Mouse (Mus musculus) retina, embryonic 14.5 days (tissue): Measurements from ENCODE around the gene Fbxl17.
A peak's percentile ranks its signal among the peaks of the same experiment; 100 is the strongest.

Experiments used
- DNase-seq: peaks from one replicate; pipeline ENCODE4 v3.0.0-alpha.2; 2015; ENCODE audit warnings: low spot score

Gene Fbxl17

DNA sequence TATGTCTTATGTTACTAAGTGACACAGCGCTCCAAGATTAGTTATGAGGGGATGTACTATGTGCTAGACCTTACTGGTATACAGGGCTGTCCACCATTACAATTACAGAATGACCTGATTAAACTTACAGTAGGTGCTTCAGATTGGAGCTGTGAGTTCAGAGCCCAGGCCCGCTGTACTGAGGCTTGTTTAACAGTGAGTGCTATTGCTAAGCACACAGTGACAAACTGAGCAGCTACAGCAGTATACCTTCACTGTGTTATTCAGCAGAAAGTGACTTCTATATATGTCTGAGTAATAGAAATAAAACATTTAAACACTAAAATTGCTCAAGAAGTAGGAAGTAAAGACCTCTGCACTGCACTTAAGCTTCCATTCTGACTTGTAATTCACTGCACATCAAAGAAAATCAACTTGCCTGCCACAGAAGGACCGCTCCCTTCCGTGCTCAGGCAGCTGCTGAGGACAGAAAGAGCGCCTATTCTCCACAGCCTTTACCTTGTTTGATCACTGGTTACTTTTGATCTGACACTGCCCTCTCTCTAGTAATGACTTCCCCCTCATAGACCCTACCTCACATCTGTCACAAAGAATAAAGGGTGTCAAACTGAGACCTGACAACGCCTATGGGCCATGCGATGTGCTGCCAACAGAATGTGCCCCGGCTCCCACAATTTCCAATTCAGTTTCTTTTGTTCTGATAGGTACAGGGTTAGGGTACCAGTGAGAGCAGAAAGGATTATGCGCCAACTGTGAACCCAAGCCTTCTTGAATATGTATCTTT lies 39.9 kb downstream of the Fbxl17 start:
- no peak for DNase-seq

DNA sequence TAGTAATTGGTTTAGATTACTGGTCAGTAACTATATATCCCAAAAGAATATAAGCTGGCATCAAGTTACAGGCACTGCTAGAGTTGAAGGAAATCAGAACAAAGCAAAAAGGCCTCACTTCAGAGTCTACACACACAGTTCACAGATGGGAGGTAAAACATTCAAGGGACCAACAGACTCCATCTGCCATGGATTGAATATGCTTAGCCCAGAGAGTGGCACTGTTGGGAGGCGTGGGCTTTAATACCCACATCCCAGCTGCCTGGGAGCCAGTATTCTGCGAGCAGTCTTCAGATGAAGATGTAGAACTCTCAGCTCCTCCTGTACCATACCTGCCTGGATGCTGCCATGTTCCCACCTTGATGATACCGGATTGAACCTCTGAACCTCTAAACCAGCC lies 41.8 kb downstream of the Fbxl17 start:
- no peak for DNase-seq

- no peak for DNase-seq
These were observed 48.4 kb downstream of the Fbxl17 start for GRCm38 (mm10) chr17:63451311-63452006.

DNA sequence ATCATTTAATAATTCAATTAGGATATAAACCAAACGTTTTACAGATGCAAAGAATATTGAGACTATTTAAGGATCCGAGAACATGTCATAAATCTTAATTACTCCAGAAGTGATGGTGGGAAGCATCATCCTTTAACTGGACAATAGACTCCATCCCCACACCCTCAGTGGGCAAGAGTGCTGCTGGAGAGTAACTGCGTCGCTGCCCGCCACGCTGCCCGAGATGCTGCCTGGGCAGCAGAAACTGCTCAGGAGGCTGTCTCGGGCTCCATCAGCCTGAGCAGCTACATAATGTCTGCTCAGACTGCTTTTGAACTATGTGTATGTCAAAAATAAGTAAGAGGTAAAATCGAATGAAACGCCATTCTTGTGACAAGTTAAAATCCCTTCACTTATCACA lies 52.1 kb downstream of the Fbxl17 start:
- no peak for DNase-seq

GRCm38 (mm10) chr17:63446971-63447679 lies 52.7 kb downstream of the Fbxl17 start:
- peak; percentile 16 for DNase-seq

GRCm38 (mm10) chr17:63445212-63445611 lies 54.6 kb downstream of the Fbxl17 start:
- DNase-seq, result no peak

GRCm38 (mm10) chr17:63437424-63437823 lies 62.4 kb downstream of the Fbxl17 start:
- DNase-seq, result no peak

DNA sequence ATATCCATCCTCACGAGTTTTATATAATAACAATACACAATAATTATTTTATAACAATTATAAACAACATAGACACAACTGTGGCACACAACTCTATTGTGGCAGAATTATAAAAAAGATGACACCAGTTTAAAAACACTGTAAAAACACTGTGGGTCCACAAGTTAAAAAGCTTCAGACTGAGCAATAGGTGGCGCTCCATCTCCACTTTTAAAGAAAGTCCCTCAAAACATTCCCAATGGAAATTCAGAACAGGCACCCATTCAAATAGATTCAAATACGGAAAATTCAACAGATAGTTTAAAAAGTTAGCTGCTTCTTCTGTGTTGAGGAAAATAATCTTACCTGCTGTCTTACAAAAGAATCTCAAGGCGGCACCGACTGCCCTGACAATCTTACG lies 65.7 kb downstream of the Fbxl17 start:
- DNase-seq, result peak; percentile 71

GRCm38 (mm10) chr17:63431650-63432049 lies 68.2 kb downstream of the Fbxl17 start:
- DNase-seq, result no peak

DNA sequence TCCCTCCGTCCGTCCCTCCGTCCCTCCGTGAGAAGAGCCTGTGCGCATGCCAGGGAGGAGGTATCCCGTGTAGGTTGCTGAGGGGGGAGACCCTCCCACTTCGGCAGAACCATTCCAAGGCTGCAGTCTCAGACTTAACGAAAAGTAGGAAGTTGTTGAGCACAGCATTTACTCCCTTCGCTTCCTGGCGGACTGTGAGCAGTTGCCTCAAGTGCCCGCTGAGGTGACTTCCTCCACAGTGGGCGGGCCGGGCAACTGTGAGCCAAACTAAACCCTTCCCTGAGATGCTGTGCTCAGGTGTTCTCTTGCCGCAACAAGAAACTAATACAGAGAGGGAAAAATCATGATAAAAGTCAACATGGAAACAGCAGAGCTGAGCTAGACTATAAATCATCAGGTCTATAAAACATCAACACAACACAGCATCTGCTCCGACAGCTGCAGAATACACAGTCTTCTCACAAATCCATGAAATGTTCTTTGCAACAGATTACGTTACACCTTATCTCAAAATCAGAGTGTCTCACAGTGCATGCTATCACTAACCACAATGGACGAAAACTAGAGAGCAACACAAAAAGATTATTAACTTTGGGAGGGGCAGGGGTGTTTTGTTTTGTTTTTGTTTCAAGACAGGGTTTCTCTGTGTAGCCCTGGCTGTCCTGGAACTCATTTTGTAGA lies 69.3 kb downstream of the Fbxl17 start:
- DNase-seq, result no peak

DNA sequence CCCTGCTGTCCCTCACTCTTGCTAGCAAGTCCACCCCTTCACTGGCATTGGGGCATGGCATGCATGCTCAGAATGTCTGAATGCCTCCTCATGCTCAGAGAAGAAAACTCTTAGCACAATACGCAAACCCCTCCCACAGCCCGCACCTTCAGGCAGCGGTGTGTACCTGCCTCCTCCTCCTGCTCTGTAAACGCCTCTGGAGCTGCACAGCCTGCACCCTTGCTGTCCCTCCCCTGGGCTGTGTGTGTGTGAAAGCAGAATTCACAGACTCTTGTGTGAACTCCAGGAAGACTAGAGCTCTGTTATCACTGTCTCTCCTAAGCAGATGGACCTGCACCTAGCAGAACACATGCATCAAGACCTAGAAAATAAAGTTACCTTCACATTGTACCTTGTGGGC lies 76.0 kb downstream of the Fbxl17 start:
- DNase-seq, result no peak

- no peak for DNase-seq
These were observed 77.1 kb downstream of the Fbxl17 start for GRCm38 (mm10) chr17:63422685-63423084.

DNA sequence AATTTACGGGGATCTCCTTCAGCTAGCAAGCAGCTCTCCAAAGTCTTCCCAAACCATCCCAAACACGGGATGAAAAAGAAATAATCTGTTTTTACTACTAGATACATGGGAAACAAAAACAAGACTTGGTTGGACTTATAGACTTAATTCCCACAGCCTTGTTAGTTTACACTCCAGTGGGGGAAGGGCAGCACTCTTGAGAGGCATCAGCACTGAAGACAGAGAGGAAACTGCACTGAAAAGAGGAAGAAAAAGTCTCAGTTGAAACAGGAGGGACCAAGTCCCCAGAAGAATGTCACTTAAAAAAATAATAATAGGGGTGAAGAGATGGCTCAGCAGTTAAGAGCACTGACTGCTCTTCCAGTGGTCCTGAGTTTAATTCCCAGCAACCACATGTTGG lies 78.0 kb downstream of the Fbxl17 start:
- DNase-seq, result no peak

DNA sequence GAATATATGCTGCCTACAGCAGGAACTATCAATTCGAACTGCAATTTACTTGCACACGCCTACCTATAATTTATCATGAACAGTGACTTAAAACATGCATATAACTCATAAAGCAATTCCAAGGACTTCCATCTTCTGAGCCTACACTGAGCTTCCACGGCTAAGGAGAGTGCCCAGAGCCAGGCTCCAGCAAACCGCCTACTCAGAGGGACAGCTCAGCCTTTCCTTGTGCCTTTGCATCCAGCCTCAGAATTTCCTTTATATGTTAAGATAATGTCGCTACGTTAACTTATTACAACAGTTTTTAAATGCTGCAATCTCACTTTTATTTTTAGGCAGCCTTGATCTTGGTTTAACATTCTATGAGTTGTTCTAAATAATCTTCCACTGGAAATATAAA lies 80.3 kb downstream of the Fbxl17 start:
- no peak for DNase-seq

- peak; percentile 60 for DNase-seq
These were observed 85.7 kb downstream of the Fbxl17 start for GRCm38 (mm10) chr17:63413973-63414580.

GRCm38 (mm10) chr17:63411564-63411963 lies 88.3 kb downstream of the Fbxl17 start:
- no peak for DNase-seq

GRCm38 (mm10) chr17:63410101-63410500 lies 89.7 kb downstream of the Fbxl17 start:
- no peak for DNase-seq

DNA sequence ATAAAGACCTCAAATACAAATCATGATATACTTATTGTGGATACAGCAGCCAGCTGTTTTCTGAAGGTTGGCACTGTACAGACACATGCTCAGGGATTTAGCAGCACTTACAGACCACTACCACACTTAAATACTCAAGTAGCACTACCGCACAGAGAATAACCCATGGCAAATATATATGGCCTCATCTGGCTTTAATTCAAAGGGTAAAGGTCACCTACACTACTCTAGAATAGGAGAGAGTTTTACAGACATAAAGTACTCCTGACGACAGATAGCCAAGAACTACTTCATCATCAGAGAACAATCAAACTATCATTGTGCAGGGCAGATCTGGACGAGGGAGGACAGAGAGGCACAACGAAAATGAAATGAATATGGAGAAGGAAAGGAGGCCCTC lies 93.9 kb downstream of the Fbxl17 start:
- DNase-seq, result no peak

GRCm38 (mm10) chr17:63405471-63405870 lies 94.3 kb downstream of the Fbxl17 start:
- DNase-seq, result no peak

GRCm38 (mm10) chr17:63404968-63405367 lies 94.8 kb downstream of the Fbxl17 start:
- no peak for DNase-seq

GRCm38 (mm10) chr17:63403801-63404415 lies 95.9 kb downstream of the Fbxl17 start:
- DNase-seq, result no peak
